Mouse (Mus musculus): Measurements from ENCODE around the gene Olfr651.
"Not testable (repeated sequence)": the region's sequence is repeated elsewhere in the genome, so short reads cannot be mapped to it uniquely, and the experiment has no call there.

Olfr651 gene

DNA sequence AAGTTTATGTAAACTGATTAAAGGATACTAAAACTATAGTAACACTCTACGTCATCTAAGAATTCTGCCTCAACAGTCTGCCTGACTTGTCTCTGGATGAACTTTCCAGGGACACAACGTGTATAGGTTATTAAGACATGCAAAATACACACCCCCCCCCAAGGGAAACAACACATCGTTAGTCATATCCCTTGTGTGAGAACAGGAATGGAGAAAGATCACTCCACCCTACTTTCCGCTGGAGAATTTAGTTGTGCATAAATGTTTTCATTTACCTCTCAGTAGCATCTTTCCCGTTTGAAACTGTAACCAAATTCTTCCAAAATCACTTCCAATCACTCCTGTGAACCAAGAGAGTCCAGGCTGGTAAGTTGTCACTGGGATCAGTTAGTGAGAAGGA is at the start of gene Olfr651:
Olfr651 (plus strand) TSS at position 301 of the 400 bp plus-strand sequence.
- no peak for DNase-seq

DNA sequence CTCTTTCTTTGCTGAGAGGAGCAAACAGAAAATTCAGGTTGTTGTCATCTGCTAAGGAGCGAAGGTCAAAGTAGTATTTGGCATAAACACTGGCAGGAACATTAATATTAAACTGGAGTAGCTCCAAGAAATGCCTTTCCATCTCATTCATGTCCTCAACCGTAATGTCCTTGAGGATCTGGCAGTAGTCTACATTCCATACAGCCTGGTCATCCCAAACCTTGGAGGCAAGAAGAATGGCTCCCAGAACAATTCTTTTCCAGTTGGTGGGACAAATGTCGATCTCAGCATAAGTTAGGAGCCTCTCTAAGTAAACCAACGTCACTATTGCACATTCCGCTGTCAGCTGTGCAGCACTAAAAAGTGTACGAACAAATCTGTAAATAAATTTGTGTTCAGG is 48.7 kb upstream of the Olfr651 start:
- not testable (repeated sequence) for DNase-seq

DNA sequence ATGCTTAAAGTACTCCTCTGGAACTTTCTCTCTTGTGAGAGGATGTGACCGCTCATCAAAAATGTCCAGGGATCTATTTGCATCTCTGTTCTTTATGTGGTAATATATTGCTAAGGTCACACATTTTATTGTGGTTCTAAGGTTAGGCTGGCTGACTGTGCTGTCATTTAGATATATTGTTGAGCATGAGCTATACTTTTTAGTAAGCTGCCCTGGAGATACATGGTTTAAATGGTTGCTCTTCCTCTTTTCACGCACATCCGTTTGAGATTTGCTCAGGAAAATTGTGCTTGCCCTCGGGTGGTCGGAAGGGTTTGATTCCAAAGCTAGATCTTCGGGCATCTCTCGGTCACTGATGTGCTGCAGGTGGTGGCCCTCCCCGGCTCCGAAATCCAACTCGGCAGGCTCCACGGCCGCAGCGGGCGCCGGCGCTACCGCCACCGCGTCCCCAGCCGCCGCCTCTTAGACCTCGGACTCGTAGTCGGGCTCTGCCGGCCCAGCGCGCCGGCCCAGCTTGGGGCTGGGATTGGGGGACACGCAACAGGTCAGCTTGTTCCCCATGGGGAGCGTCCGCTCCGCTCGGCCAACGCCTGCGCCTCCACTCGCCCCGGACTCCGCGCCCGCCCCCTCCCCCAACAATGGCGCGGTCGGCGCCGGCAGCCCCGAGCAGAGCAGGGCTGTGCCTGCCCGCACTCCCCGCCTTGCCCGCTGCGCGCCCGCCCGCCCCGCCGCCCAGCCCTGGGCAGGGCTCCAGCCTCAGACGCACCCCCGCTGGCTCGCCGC is 48.2 kb upstream of the Olfr651 start:
- peak; percentile 86 for DNase-seq

DNA sequence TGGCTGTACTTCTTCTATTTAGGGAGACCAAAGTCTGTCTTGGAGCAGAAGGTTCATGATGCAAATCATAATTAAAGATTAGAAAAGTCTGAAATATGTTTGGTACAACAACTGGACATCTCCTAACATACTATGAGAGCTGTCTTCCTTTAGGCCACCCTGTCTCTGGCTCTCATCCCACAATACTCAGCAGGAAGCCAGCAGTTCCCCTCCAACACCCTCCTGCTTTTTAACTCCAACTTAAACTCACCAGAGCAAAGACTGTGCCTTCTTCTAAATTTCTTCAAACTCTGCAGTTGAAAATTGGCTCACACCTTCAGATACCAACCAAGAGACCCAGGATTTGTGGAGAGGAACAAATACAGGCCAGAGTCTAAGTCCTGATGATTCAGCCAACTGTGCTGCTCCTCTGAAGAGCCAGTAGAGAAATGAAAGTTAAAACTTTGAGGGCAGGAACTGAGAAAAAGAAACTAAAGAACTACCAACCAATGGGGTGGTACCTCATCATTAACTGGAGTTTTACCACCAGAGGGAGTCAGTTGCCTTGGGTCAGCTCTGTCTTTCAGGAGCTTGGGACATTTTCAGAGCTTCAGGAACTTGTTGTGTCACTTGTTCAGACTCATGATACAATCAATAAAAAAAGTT is 42.4 kb upstream of the Olfr651 start, which contains the start of gene Trim30d:
Trim30d (minus strand) TSS at position 429 of the 645 bp plus-strand sequence.
- DNase-seq: peak; percentile 89

DNA sequence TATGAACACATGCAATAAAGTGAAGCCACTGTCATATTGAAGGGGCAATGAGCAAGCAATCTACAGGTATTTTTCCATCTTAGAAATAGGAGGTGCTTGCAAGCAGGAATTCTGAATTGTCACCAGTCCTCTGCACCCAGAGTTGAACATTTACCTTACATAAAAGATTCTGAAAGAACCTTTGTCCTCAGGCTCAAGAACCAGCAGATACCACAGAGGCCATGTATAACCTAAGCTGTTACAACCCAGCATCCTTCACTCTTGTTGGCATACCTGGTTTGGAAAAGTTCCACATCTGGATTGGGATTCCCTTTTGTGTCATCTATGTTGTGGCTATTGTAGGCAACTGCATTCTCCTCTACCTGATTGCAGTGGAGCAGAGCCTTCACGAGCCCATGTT is 2.8 kb downstream of the Olfr651 start:
- no peak for DNase-seq

DNA sequence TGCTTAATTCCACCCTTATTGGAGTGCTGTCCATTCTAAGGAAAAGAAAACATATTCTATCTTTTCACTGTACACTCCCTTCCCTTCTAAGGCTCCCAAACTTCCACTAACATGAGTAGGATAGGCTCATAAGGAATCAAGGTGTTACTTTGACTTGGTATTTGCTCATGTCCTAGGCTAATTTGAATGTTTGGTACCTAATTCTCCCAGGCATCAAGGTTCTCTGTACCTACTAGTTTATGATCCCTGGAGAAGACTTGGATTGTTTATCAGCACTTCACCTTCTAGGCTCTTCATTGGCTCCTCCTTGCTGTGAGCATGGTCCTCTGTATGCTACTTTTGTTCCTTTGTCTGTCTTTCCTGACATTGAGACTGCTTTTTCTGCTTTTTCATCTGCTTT is 10.7 kb downstream of the Olfr651 start, which contains the start of gene Olfr652:
Olfr652 (plus strand) TSS at position 301 of the 400 bp plus-strand sequence.
- DNase-seq: no peak

DNA sequence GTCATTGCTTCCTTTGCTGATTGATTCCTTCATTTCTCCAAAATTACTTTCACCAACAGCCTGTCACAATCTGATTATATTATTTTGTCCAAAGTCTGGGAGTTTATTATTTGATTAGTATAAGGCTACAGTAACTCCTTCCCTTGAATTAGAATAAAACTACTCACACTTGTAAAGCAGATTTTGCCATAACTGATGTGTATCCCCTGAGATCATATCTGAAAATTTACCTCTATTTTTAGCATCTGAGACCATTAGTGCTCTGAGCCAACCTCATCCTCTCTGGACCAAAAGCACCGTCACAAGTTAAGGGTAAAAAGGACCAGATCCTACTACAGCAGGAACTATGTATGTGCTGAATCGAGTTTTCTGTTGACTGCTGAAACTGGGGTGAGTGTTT is 27.1 kb downstream of the Olfr651 start, which contains the start of gene Olfr653:
Olfr653 (plus strand) TSS at position 301 of the 400 bp plus-strand sequence.
- DNase-seq: no peak

DNA sequence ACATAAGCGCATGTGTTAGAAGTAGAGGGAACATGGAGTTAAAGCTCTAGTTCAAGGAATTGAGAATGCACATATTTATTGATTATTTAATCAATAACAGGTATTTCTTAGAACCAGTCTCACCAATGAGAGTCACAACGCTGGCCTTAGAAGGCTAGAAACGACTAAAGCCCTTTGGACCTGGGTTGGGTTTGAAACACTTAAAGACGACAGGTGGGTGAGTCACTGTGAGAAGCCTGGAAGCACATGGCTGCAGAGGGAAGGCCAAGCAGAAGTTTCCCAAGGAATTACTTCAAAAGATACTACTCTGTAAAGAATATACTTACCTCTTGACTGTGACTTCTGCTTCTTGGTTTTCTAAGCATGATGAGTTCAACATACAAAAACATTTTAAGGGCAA is 30.9 kb downstream of the Olfr651 start:
- no peak for DNase-seq

DNA sequence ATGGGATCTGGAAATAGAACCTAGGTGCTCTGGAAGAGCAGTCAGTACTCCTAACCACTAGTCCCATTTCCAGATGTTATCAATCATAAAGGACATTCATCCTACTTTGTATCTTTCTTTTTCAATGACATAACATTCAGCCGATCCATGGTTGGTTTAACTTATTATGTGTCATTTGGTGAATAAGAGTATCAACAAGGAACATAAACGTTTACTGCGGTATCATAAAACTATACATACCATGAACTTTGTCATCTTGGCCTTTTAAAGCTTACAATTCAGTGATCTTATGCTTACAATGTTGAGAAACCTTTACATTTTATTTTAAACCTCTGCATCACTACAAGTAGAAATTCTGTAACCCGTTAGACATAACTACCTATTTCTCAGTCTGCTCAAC is 31.5 kb downstream of the Olfr651 start:
- DNase-seq: no peak

DNA sequence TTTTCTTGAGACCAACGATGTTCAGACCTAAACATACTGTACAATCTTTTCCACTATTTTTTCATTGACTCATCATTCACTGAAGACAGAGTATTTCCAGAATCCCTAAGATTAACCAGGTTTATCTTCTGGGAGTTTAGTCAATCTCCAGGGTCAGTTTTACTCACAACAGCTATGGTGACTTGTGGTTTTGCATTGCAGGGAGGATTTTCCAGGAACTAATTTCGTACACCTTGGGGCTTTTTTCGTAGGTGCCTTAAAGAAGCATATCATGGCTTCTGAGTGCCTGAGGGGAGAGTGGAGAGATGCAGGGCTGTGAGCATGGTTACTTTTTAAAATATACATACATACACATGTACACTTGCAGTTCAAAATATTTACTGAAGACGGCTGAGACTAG is 36.8 kb downstream of the Olfr651 start, which contains the start of gene Olfr654:
Olfr654 (plus strand) TSS at position 301 of the 400 bp plus-strand sequence.
- no peak for DNase-seq

DNA sequence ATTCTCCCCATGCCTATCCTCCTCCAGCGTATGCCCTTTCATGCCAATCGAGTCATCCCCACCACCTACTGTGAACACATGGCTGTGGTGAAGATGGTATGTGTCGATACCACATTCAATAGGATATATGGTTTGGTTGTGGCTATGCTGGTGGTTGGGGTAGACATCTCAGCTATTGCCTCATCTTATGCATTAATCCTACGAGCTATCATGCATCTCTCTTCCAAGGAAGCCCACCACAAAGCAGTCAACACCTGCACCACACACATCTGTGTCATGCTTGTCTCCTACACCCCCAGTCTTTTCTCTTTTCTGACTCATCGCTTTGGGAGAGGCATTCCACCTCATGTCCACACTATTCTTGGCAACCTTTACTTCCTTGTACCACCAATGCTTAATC is 38.3 kb downstream of the Olfr651 start:
- no peak for DNase-seq

DNA sequence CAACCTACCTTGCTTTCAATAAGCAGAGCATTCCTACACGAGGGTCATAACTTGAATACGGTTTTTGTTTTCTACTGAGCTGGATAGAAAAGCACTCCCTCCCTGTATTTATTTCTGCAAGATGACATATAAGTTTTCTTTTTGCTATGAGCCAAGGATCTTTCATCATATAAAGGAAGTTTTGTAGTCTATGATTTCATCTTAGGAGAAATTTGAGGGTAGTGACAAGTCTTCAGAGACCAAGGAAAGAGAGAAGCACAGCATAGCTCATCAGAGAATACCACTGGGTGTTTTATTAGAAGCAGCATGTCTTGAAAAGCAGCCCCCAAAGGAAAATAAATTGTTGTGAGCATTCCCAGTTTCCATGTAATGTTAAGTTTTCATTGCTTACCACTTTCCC is 51.7 kb downstream of the Olfr651 start, which contains the start of gene Olfr655:
Olfr655 (minus strand) TSS at position 101 of the 400 bp plus-strand sequence.
- no peak for DNase-seq

DNA sequence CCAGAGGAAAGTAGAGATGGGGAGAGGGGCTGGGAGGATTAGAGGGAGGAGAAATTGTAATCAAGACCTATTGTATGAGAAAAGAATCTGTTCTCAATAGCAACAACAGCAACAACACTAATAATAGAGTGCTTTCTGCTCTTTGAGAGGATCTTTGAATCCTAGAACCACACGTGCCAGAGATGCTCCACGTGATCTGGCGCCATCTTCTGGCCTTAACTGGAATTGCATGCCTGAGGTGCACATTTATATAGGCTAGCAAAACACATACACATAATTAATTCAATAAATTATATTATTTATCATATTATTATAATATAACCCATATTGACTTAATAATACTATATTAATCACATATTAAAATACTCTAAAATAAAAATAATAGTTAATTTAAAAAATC is 53.2 kb downstream of the Olfr651 start:
- no peak for DNase-seq
